Mouse (Mus musculus): ENCODE results near the gene Aurka.

- TF ChIP-seq POLR2A (IDR thresholded peaks at IDR 0.05; ENCODE audit: insufficient read depth, low read length) (no peak), EP300 (IDR thresholded peaks at IDR 0.05; ENCODE audit: insufficient read depth, low read depth, low read length) (no peak)
These were observed 29.4 kb downstream of the Aurka start for GRCm38 (mm10) chr2:172340936-172341335.
